Mouse (Mus musculus) heart, adult 2 months (tissue): ENCODE measurements around the gene Galnt13. TPM values are rescaled to one million over a fixed set of nuclear protein-coding genes. Genes with fewer than 3 reads are reported as not detected.

Source experiments
- DNase-seq, 2 experiments: peaks; one replicate each; pipeline ENCODE4 v3.0.0; 2021
- H3K27ac ChIP-seq: fragments of 200-600 bp; 2 replicates; pipeline ENCODE4 v1.8.1; 2022
- H3K27me3 ChIP-seq: fragments of 200-500 bp; 2 replicates; pipeline ENCODE4 v1.6.1; 2012; ENCODE audit warnings: mild to moderate bottlenecking, low read length, inconsistent platforms, mixed read lengths; ENCODE audit not compliant: control insufficient read depth, insufficient read depth
- H3K36me3 ChIP-seq: fragments of 200-500 bp; 2 replicates; pipeline ENCODE4 v1.6.1; 2012; ENCODE audit warnings: low read length, inconsistent platforms; ENCODE audit not compliant: control insufficient read depth, insufficient read depth
- H3K4me1 ChIP-seq: fragments of 200-500 bp; 2 replicates; pipeline ENCODE4 v1.6.1; 2011; ENCODE audit warnings: low read length; ENCODE audit not compliant: control insufficient read depth, insufficient read depth
- H3K4me3 ChIP-seq: fragments of 200-600 bp; 2 replicates; pipeline ENCODE4 v1.8.1; 2022
- H3K79me2 ChIP-seq: fragments of 200-500 bp; replicated peaks from 2 replicates; pipeline ENCODE4 v1.6.1; 2012; ENCODE audit warnings: mild to moderate bottlenecking, inconsistent platforms, low read length, moderate library complexity, mixed read lengths; ENCODE audit not compliant: control insufficient read depth, insufficient read depth
- H3K9ac ChIP-seq: fragments of 200-500 bp; 2 replicates; pipeline ENCODE4 v1.6.1; 2012; ENCODE audit warnings: low read depth, mild to moderate bottlenecking, control low read depth, inconsistent platforms, low read length, mixed read lengths
- CTCF ChIP-seq: fragments of 200-600 bp; IDR thresholded peaks from 2 replicates; pipeline ENCODE4 v1.8.1; 2022; ENCODE audit warnings: antibody characterized with exemption, mild to moderate bottlenecking, moderate library complexity
- EP300 ChIP-seq: fragments of 200-500 bp; IDR thresholded peaks from 2 replicates; pipeline ENCODE4 v1.6.1; 2011; ENCODE audit warnings: low read depth, low read length, control low read depth; ENCODE audit not compliant: insufficient read depth
- POLR2A ChIP-seq: fragments of 200-500 bp; IDR thresholded peaks from 2 replicates; pipeline ENCODE4 v1.6.1; 2011; ENCODE audit warnings: mild to moderate bottlenecking, low read depth, low read length, control low read depth; ENCODE audit not compliant: insufficient read depth
- WGBS: fragments of 180-500 bp; shearing (Covaris S2); methylation state at CpG from one replicate; pipeline ENCODE4 v1.1.7; 2018; 5-methylcytosine and 5-hydroxymethylcytosine counted together
- intact Hi-C: fragments of 180-260 bp; cut with DNase I; formaldehyde crosslinking; loops from one replicate; pipeline ENCODE4 v1.15.1; 2025
- polyA plus RNA-seq: library from polyadenylated mRNA; depleted of rRNA; stranded (reverse); fragments of >200 nt; gene quantifications from 2 replicates; pipeline ENCODE4 v1.2.3, GENCODE M21; 2012
- total RNA-seq, 2 experiments: library from RNA; stranded (reverse); gene quantifications; 2 replicates each; pipeline ENCODE4 v1.2.3; 2021

Galnt13 gene
- total and polyA plus RNA-seq, 3 experiments: not detected

DNA sequence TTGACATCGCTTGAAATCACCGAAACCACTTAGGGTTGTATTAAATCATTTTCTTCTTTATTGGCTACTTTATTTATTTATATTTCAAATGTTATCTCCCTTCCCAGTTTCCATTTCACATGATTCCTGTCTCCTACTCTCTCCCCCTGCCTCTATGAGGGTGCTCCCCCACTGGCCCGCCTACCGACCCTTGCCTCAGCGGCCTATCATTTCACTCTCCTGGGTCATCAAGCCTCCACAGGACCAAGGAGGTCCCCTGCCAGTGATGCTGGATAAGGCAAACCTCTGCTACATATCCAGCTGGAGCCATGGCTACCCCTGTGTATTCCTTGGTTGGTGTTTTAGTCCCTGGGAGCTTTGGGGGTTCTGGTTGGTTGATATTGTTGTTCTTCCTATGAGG, 667.4 kb downstream of the Galnt13 start:
- Histone ChIP-seq H3K79me2 (no peaks in the 10 kb centered on the region), H3K36me3 (no peaks in the 10 kb centered on the region), H3K27me3 (no peaks in the 10 kb centered on the region), H3K4me1 (no peaks in the 10 kb centered on the region), H3K27ac (no peak overlapping the region), H3K9ac (no peak overlapping the region), H3K4me3 (no peak overlapping the region)
- DNase-seq: no peak
- TF ChIP-seq POLR2A (no peak), EP300 (no peak), CTCF (no peak)
- intact Hi-C loops: no loop called here
- WGBS: 96% methylated on average over 5 of the region's 5 CpGs

DNA sequence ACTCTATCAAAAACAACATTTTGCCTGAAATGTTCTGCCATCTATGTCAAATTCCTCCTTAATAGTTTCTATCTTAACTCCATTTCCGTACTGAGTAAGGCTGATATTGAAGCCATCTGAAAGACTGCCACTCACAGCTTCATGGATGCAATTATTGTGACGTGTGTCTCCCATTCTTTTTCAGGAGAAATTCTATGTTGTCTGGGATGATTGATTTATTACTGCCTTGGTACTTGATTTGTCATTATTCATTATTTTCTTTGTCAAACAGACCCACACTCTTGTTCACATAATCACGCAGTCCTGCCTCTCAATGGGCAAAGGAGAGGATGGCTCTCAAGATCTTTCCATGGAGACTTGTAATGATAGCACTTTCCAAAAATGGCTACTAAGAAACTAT, 671.7 kb downstream of the Galnt13 start:
- H3K27ac ChIP-seq: no peak overlapping the region
- H3K4me1 ChIP-seq: no peaks in the 10 kb centered on the region
- intact Hi-C loops: no loop called here
- DNase-seq: no peak
- no peak overlapping the region for H3K4me3 ChIP-seq
- WGBS: 80% methylated on average over 3 of the region's 3 CpGs
- H3K9ac ChIP-seq: no peak overlapping the region
- no peaks in the 10 kb centered on the region for H3K36me3 ChIP-seq
- no peaks in the 10 kb centered on the region for H3K27me3 ChIP-seq
- TF ChIP-seq POLR2A: no peak
- no peak for TF ChIP-seq EP300
- TF ChIP-seq CTCF: no peak
- H3K79me2 ChIP-seq: no peaks in the 10 kb centered on the region

DNA sequence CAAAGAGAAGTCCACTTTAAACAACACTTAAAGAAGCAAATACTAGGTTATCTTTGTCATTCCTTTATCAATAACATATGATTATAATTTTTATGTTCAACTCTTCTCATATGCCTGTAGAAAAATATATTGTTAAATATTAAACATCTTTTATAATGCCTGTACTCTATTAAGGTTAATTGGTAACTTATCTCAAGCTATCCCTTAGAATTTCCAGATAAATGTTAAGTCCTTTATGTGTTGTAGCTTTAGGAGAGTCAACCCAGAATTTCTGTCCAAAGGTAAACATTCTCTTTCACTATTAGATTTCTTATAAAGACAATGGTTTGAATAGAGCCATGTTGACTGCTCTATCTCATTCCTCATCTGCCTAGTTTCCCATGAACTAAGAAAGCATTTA, 717.0 kb downstream of the Galnt13 start:
- H3K9ac ChIP-seq: no peak overlapping the region
- no peaks in the 10 kb centered on the region for H3K79me2 ChIP-seq
- no peak overlapping the region for H3K27ac ChIP-seq
- no peak for TF ChIP-seq POLR2A
- no peak for TF ChIP-seq CTCF
- TF ChIP-seq EP300: no peak
- H3K4me1 ChIP-seq: no peaks in the 10 kb centered on the region
- no peak for DNase-seq
- intact Hi-C loops: no loop called here
- no peaks in the 10 kb centered on the region for H3K36me3 ChIP-seq
- H3K4me3 ChIP-seq: no peak overlapping the region
- H3K27me3 ChIP-seq: no peaks in the 10 kb centered on the region

DNA sequence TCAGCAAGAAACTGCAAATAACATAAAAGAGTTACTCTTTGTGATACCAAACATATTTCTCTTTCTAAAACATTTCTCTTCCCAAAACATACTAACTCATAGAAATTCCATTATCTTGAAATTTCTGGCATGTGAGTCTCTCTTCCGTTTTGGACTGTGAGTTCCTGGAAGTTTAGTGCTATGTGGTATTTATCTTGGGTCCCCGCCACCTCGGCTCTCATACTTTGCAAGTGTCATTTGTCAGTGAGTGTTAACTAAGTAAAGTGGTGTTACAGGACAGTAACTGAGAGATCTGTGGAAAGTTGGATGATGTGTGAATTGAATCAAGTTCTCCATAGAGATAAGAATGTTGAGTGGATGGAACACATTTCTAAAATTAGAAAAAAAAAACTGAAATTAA, 728.7 kb downstream of the Galnt13 start:
- WGBS: 7% methylated on average over 3 of the region's 3 CpGs
- Histone ChIP-seq H3K79me2 (no peaks in the 10 kb centered on the region), H3K4me1 (no peaks in the 10 kb centered on the region), H3K4me3 (no peak overlapping the region), H3K9ac (no peak overlapping the region), H3K36me3 (no peaks in the 10 kb centered on the region), H3K27ac (no peak overlapping the region), H3K27me3 (no peaks in the 10 kb centered on the region)
- DNase-seq: no peak
- intact Hi-C loops: no loop called here
- TF ChIP-seq CTCF (no peak), POLR2A (no peak), EP300 (no peak)
